Mouse (Mus musculus): Measurements from ENCODE around the gene Ankrd11.

Ankrd11 gene

GRCm38 (mm10) chr8:123005328-123005727 is 36.7 kb downstream of the Ankrd11 start:
- DNase-seq (ENCODE audit: extremely low read depth, low read depth): no peak

- no peak for DNase-seq (ENCODE audit: extremely low read depth, low read depth)
Observed at GRCm38 (mm10) chr8:123004033-123004922, 37.8 kb downstream of the Ankrd11 start.

- peak; percentile 25 for DNase-seq (ENCODE audit: extremely low read depth, low read depth)
Observed at GRCm38 (mm10) chr8:123000311-123000710, 41.8 kb downstream of the Ankrd11 start.

GRCm38 (mm10) chr8:122997963-122998362 is 44.1 kb downstream of the Ankrd11 start:
- no peak for DNase-seq (ENCODE audit: extremely low read depth, low read depth)

- DNase-seq (ENCODE audit: extremely low read depth, low read depth): no peak
Observed at GRCm38 (mm10) chr8:122993740-122994139, 48.3 kb downstream of the Ankrd11 start.

GRCm38 (mm10) chr8:122993031-122993430 is 49.0 kb downstream of the Ankrd11 start:
- DNase-seq (ENCODE audit: extremely low read depth, low read depth): no peak

GRCm38 (mm10) chr8:122992296-122992695 is 49.8 kb downstream of the Ankrd11 start:
- no peak for DNase-seq (ENCODE audit: extremely low read depth, low read depth)

GRCm38 (mm10) chr8:122991368-122991767 is 50.7 kb downstream of the Ankrd11 start:
- DNase-seq (ENCODE audit: extremely low read depth, low read depth): no peak

- no peak for DNase-seq (ENCODE audit: extremely low read depth, low read depth)
Observed at GRCm38 (mm10) chr8:122989976-122990375, 52.1 kb downstream of the Ankrd11 start.

- DNase-seq (ENCODE audit: extremely low read depth, low read depth): peak; percentile 22
Observed at GRCm38 (mm10) chr8:122988955-122989354, 53.1 kb downstream of the Ankrd11 start.

GRCm38 (mm10) chr8:122987255-122987654 is 54.8 kb downstream of the Ankrd11 start:
- DNase-seq (ENCODE audit: extremely low read depth, low read depth): no peak

- no peak for DNase-seq (ENCODE audit: extremely low read depth, low read depth)
Observed at GRCm38 (mm10) chr8:122986501-122987184, 55.4 kb downstream of the Ankrd11 start.

- no peak for DNase-seq (ENCODE audit: extremely low read depth, low read depth)
Observed at GRCm38 (mm10) chr8:122984175-122984574, 57.9 kb downstream of the Ankrd11 start.

- no peak for DNase-seq (ENCODE audit: extremely low read depth, low read depth)
Observed at GRCm38 (mm10) chr8:122983178-122983942, 58.7 kb downstream of the Ankrd11 start.

- DNase-seq (ENCODE audit: extremely low read depth, low read depth): no peak
Observed at GRCm38 (mm10) chr8:122981646-122982045, 60.4 kb downstream of the Ankrd11 start.

GRCm38 (mm10) chr8:122979865-122980509 is 62.1 kb downstream of the Ankrd11 start:
- no peak for DNase-seq (ENCODE audit: extremely low read depth, low read depth)

- no peak for DNase-seq (ENCODE audit: extremely low read depth, low read depth)
Observed at GRCm38 (mm10) chr8:122979424-122979823, 62.7 kb downstream of the Ankrd11 start.

GRCm38 (mm10) chr8:122976046-122976445 is 66.0 kb downstream of the Ankrd11 start:
- DNase-seq (ENCODE audit: extremely low read depth, low read depth): peak; percentile 65

GRCm38 (mm10) chr8:122969964-122970620 is 72.0 kb downstream of the Ankrd11 start:
- no peak for DNase-seq (ENCODE audit: extremely low read depth, low read depth)

- DNase-seq (ENCODE audit: extremely low read depth, low read depth): no peak
Observed at GRCm38 (mm10) chr8:122968145-122968544, 73.9 kb downstream of the Ankrd11 start.

GRCm38 (mm10) chr8:122966638-122967037 is 75.4 kb downstream of the Ankrd11 start:
- DNase-seq (ENCODE audit: extremely low read depth, low read depth): no peak
